Mouse (Mus musculus): Measurements from ENCODE around the gene Slc13a3. TPM values are rescaled to one million over a fixed set of nuclear protein-coding genes. Genes with fewer than 3 reads are reported as not detected.
A peak's percentile ranks its signal among the peaks of the same experiment; 100 is the strongest.

The Slc13a3 gene
- polyA plus RNA-seq, 1 experiment from 2014 or later: 0.87 TPM

DNA sequence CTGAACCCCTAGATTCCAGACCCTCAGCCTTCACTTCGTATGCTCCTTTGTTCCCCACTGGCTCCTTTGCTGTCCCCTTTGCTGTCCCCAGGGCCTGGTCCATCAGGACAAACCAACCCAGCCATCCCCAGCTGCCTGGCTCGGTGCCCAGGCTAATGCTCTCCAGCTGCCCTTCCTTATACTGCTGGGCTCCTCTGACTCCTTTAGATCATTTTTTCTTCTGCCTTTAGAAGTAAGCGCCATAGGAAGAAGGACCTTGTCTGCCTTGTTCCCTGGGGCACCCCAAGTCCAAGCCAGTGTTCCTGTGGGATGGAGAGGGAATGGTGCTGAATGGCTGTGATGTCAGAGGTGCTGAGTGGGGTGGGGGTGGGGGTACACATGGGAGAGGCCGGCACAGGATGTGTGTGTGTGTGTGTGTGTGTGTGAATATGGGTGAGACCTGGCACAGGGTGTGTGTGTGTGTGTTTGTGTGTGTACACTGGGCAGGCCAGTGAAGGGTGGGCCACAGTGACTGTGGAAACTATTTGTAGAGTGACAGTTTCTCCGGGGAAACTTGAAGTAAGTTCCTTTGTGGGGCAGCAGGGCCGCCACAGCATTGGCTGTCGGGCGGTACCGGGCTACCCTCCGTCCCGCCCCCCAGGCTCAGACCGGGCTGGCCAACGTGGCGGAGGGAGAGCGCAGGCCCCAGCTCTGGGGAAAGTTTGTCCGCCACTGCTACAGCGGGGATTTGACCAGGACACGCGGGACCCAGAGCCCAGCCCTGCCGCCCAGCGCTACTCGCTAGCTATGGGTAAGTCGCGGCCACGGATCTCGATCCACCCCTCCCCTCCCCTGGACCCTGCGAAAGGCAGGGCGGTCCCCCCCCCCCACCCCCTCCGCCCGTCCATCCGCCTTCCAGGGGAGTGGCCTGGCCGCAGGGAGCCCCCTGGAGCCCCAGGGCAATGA is 30.5 kb upstream of the Slc13a3 start, which contains the start of gene Slc2a10:
Slc2a10 (plus strand) TSS at position 529 of the 945 bp plus-strand sequence.
- Histone ChIP-seq H3K27ac (ENCODE audit: low read length) (peak within 1 kb of the TSS; percentile 57), H3K4me1 (ENCODE audit: control insufficient read depth, insufficient read depth, low read length) (peaks cover 15% of the 10 kb centered on the region)

DNA sequence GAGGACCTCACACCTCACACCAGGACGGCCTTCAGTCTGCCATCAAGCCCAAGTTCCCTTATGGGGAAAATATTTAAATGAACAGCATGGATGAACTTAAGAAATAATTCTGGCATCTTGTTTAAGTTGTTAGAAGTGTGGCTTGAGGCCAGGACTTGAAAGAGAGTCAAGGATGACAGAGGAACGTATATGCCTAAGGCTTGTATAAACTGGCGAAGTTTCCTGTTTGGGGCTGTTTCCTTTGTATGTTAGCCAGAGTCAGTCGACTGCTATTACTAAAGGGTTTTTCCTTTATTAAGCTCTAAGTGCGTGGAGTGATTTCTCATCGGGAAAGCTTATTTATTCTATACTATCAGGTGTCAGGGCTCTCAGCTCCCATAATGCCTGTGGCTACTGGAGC is 25.8 kb upstream of the Slc13a3 start:
- Histone ChIP-seq H3K4me1 (ENCODE audit: control insufficient read depth, insufficient read depth, low read length) (peaks cover 16% of the 10 kb centered on the region), H3K36me3 (ENCODE audit: control insufficient read depth, insufficient read depth, low read length) (no peaks in the 10 kb centered on the region), H3K9me3 (replicated peaks; ENCODE audit: control insufficient read depth, low read length) (no peaks in the 10 kb centered on the region; the same call in 1 of the 2 replicates), H3K9ac (ENCODE audit: low read length) (no peak overlapping the region), H3K4me2 (ENCODE audit: low read depth, low read length) (no peak overlapping the region), H3K27ac (ENCODE audit: low read length) (no peak overlapping the region), H3K4me3 (replicated peaks; ENCODE audit: low read length) (no peak overlapping the region), H3K27me3 (ENCODE audit: control insufficient read depth, insufficient read depth, low read length) (no peaks in the 10 kb centered on the region)
- no peak for ATAC-seq (ENCODE audit: insufficient read depth, low FRiP score)
- 28% methylated on average over 6 of the region's 6 CpGs for WGBS

More for the DNA sequence above, 30.5 kb upstream of the Slc13a3 start, which contains the start of gene Slc2a10:
- Histone ChIP-seq H3K9me3 (replicated peaks; ENCODE audit: control insufficient read depth, low read length) (no peaks in the 10 kb centered on the region), H3K4me2 (ENCODE audit: low read depth, low read length) (peak within 1 kb of the TSS; percentile 69), H3K4me3 (replicated peaks; ENCODE audit: low read length) (peak within 1 kb of the TSS; percentile 58), H3K36me3 (ENCODE audit: control insufficient read depth, insufficient read depth, low read length) (no peaks in the 10 kb centered on the region), H3K27me3 (ENCODE audit: control insufficient read depth, insufficient read depth, low read length) (no peaks in the 10 kb centered on the region), H3K9ac (ENCODE audit: low read length) (peak within 1 kb of the TSS; percentile 81)
- WGBS: 6% methylated on average over 28 of the region's 32 CpGs
- ATAC-seq (ENCODE audit: insufficient read depth, low FRiP score): peak; percentile 88

- H3K4me1 ChIP-seq (ENCODE audit: control insufficient read depth, insufficient read depth, low read length): peaks cover 10% of the 10 kb centered on the region
- H3K27me3 ChIP-seq (ENCODE audit: control insufficient read depth, insufficient read depth, low read length): no peaks in the 10 kb centered on the region
- no peak overlapping the region for H3K4me3 ChIP-seq (replicated peaks; ENCODE audit: low read length)
- 56% methylated on average over 2 of the region's 2 CpGs for WGBS
- no peak for ATAC-seq (ENCODE audit: insufficient read depth, low FRiP score)
- no peak overlapping the region for H3K4me2 ChIP-seq (ENCODE audit: low read depth, low read length)
- no peak overlapping the region for H3K9ac ChIP-seq (ENCODE audit: low read length)
- H3K9me3 ChIP-seq (replicated peaks; ENCODE audit: control insufficient read depth, low read length): no peaks in the 10 kb centered on the region; the same call in 1 of the 2 replicates
- no peaks in the 10 kb centered on the region for H3K36me3 ChIP-seq (ENCODE audit: control insufficient read depth, insufficient read depth, low read length)
- no peak overlapping the region for H3K27ac ChIP-seq (ENCODE audit: low read length)
Observed at GRCm38 (mm10) chr2:165497706-165498275, 24.8 kb upstream of the Slc13a3 start.

DNA sequence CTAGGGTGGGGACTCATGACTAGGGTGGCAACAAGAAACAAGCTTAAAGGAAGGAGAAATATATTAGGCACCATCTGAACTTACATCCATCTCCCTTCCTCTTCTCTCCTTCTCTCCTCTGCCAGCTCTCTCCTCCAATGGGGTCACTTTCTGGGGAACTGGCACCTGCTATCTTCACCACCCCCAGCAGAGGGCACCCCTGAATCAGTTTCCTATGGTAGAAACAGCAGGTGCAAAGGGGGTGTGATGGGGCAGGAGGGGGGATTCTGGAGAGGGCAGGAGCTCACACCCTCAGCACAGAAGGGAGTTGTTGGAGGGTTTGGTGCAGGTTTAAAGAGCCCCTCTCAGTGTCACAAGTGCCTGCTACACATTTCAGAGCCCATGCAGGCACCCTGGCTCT is 23.2 kb upstream of the Slc13a3 start:
- Histone ChIP-seq H3K9ac (ENCODE audit: low read length) (no peak overlapping the region), H3K27me3 (ENCODE audit: control insufficient read depth, insufficient read depth, low read length) (no peaks in the 10 kb centered on the region)
- ATAC-seq (ENCODE audit: insufficient read depth, low FRiP score): no peak

GRCm38 (mm10) chr2:165494495-165494894 is 21.5 kb upstream of the Slc13a3 start:
- no peaks in the 10 kb centered on the region; the same call in 1 of the 2 replicates for H3K9me3 ChIP-seq (replicated peaks; ENCODE audit: control insufficient read depth, low read length)
- no peak overlapping the region for H3K4me2 ChIP-seq (ENCODE audit: low read depth, low read length)
- no peak for ATAC-seq (ENCODE audit: insufficient read depth, low FRiP score)
- no peaks in the 10 kb centered on the region for H3K27me3 ChIP-seq (ENCODE audit: control insufficient read depth, insufficient read depth, low read length)
- no peak overlapping the region for H3K9ac ChIP-seq (ENCODE audit: low read length)
- H3K27ac ChIP-seq (ENCODE audit: low read length): no peak overlapping the region
- no peak overlapping the region for H3K4me3 ChIP-seq (replicated peaks; ENCODE audit: low read length)
- peaks cover 9% of the 10 kb centered on the region; the same call in 1 of the 2 replicates for H3K36me3 ChIP-seq (ENCODE audit: control insufficient read depth, insufficient read depth, low read length)
- 34% methylated on average over 2 of the region's 2 CpGs for WGBS
- H3K4me1 ChIP-seq (ENCODE audit: control insufficient read depth, insufficient read depth, low read length): peaks cover 13% of the 10 kb centered on the region

More for the DNA sequence above, 23.2 kb upstream of the Slc13a3 start:
- H3K4me2 ChIP-seq (ENCODE audit: low read depth, low read length): no peak overlapping the region
- no peak overlapping the region for H3K27ac ChIP-seq (ENCODE audit: low read length)
- H3K4me1 ChIP-seq (ENCODE audit: control insufficient read depth, insufficient read depth, low read length): peaks cover 13% of the 10 kb centered on the region
- H3K9me3 ChIP-seq (replicated peaks; ENCODE audit: control insufficient read depth, low read length): no peaks in the 10 kb centered on the region; the same call in 1 of the 2 replicates
- H3K4me3 ChIP-seq (replicated peaks; ENCODE audit: low read length): no peak overlapping the region
- no peaks in the 10 kb centered on the region for H3K36me3 ChIP-seq (ENCODE audit: control insufficient read depth, insufficient read depth, low read length)

GRCm38 (mm10) chr2:165493587-165494210 is 20.7 kb upstream of the Slc13a3 start:
- H3K36me3 ChIP-seq (ENCODE audit: control insufficient read depth, insufficient read depth, low read length): peaks cover 13% of the 10 kb centered on the region; the same call in 1 of the 2 replicates
- ATAC-seq (ENCODE audit: insufficient read depth, low FRiP score): 0 out of 2 replicates have a peak, but pooled peaks have one; percentile 1
- H3K9ac ChIP-seq (ENCODE audit: low read length): peak overlapping the region; percentile 85
- peak overlapping the region; percentile 49; the same call in 1 of the 2 replicates for H3K27ac ChIP-seq (ENCODE audit: low read length)
- peak overlapping the region; percentile 76 for H3K4me3 ChIP-seq (replicated peaks; ENCODE audit: low read length)
- peak overlapping the region; percentile 64 for H3K4me2 ChIP-seq (ENCODE audit: low read depth, low read length)
- peaks cover 8% of the 10 kb centered on the region for H3K4me1 ChIP-seq (ENCODE audit: control insufficient read depth, insufficient read depth, low read length)
- WGBS: 28% methylated on average over 17 of the region's 17 CpGs
- no peaks in the 10 kb centered on the region; the same call in 1 of the 2 replicates for H3K9me3 ChIP-seq (replicated peaks; ENCODE audit: control insufficient read depth, low read length)
- no peaks in the 10 kb centered on the region for H3K27me3 ChIP-seq (ENCODE audit: control insufficient read depth, insufficient read depth, low read length)

DNA sequence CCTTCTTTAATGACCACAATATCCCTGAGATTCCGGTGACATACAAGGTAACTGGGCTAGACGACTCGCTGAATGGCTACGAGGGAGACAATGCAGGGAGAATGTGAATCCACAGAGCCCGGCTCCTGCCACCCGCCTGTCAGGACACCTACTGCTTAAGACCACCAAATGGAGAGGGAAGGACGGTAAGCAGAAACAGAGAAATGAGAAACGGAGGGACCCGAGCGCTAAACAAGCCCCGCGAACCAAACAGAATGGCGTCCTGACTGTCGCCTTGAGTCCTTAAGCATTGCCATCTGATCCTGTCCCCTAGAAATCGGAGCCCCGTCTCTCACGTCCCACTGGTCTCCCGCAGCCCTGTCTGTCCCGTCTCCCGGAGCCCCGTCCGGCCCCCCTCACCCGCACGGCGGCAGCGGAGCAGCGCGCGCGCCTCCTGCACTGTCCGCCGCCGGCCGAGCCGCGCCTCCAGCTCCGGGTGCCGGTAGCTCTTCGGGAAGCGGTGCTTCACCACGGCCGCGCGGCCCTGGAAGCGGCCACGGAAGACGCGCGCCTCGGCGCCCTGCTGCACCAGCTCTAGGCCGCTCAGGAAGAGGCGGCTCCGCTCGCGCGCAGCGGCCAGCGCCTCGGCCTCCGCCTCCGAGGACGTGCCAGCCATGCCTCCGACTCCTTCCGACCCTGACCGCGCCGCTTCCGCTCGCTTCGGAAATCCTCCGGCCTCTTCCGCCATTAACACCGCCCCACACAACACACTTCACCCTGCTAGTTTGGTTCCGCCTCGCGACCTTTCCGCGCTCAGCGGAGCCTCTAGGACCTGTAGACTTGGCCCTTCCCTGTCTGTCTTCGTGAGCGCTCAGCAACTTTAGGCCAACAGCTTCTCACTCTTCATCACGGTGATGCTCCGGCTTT is 19.9 kb upstream of the Slc13a3 start, which contains the start of gene Trp53rka:
Trp53rka (minus strand) TSS at position 677 of the 906 bp plus-strand sequence.
- Histone ChIP-seq H3K4me3 (replicated peaks; ENCODE audit: low read length) (peak within 1 kb of the TSS; percentile 76), H3K27me3 (ENCODE audit: control insufficient read depth, insufficient read depth, low read length) (no peaks in the 10 kb centered on the region), H3K9ac (ENCODE audit: low read length) (peak within 1 kb of the TSS; percentile 85), H3K9me3 (replicated peaks; ENCODE audit: control insufficient read depth, low read length) (no peaks in the 10 kb centered on the region; the same call in 1 of the 2 replicates), H3K4me1 (ENCODE audit: control insufficient read depth, insufficient read depth, low read length) (peaks cover 8% of the 10 kb centered on the region), H3K27ac (ENCODE audit: low read length) (peak within 1 kb of the TSS; percentile 62; the same call in 1 of the 2 replicates), H3K36me3 (ENCODE audit: control insufficient read depth, insufficient read depth, low read length) (peaks cover 13% of the 10 kb centered on the region; the same call in 1 of the 2 replicates), H3K4me2 (ENCODE audit: low read depth, low read length) (peak within 1 kb of the TSS; percentile 64)
- under 1% methylated on average over 72 of the region's 84 CpGs for WGBS
- ATAC-seq (ENCODE audit: insufficient read depth, low FRiP score): peak; percentile 93

Measured in stomach, embryonic 16.5 days (tissue).